Mouse (Mus musculus) limb, embryonic 10.5 days (tissue): Measurements from ENCODE around the gene Fscn3. TPM values are rescaled to one million over a fixed set of nuclear protein-coding genes. Genes with fewer than 3 reads are reported as not detected.

Experiments used
- DNase-seq: peaks from one replicate; pipeline ENCODE4 v3.0.0-alpha.2; 2017; ENCODE audit warnings: low spot score
- H3K27ac ChIP-seq: fragments of 300-500 bp; sonication (generic); 2 replicates; pipeline ENCODE4 v1.5.1; 2016; ENCODE audit warnings: mild to moderate bottlenecking
- H3K27me3 ChIP-seq: fragments of 300-500 bp; sonication (generic); 2 replicates; pipeline ENCODE4 v1.6.1; 2016; ENCODE audit warnings: low read depth, mild to moderate bottlenecking; ENCODE audit not compliant: poor library complexity, severe bottlenecking
- H3K36me3 ChIP-seq: fragments of 300-500 bp; sonication (generic); 2 replicates; pipeline ENCODE4 v1.6.1; 2016; ENCODE audit warnings: mild to moderate bottlenecking, moderate library complexity
- H3K4me1 ChIP-seq: fragments of 300-500 bp; sonication (generic); 2 replicates; pipeline ENCODE4 v1.6.1; 2016
- H3K4me3 ChIP-seq: fragments of 300-500 bp; sonication (generic); 2 replicates; pipeline ENCODE4 v1.5.1; 2016; ENCODE audit warnings: mild to moderate bottlenecking, moderate library complexity
- H3K9me3 ChIP-seq: fragments of 300-500 bp; sonication (generic); replicated peaks from 2 replicates; pipeline ENCODE4 v1.6.1; 2016; ENCODE audit warnings: mild to moderate bottlenecking
- WGBS: fragments of 180-500 bp; shearing (Covaris S2); methylation state at CpG from one replicate; pipeline ENCODE4 v1.1.7; 2016; 5-methylcytosine and 5-hydroxymethylcytosine counted together
- polyA plus RNA-seq: library from polyadenylated mRNA; unstranded; fragments of >200 nt; fragmentation: Nextera tagmentation; extraction: Ambion mirVana; gene quantifications from 2 replicates; pipeline ENCODE4 v1.2.1, GENCODE M21; 2016

Fscn3 gene
- polyA plus RNA-seq, 1 experiment from 2014 or later: not detected

DNA sequence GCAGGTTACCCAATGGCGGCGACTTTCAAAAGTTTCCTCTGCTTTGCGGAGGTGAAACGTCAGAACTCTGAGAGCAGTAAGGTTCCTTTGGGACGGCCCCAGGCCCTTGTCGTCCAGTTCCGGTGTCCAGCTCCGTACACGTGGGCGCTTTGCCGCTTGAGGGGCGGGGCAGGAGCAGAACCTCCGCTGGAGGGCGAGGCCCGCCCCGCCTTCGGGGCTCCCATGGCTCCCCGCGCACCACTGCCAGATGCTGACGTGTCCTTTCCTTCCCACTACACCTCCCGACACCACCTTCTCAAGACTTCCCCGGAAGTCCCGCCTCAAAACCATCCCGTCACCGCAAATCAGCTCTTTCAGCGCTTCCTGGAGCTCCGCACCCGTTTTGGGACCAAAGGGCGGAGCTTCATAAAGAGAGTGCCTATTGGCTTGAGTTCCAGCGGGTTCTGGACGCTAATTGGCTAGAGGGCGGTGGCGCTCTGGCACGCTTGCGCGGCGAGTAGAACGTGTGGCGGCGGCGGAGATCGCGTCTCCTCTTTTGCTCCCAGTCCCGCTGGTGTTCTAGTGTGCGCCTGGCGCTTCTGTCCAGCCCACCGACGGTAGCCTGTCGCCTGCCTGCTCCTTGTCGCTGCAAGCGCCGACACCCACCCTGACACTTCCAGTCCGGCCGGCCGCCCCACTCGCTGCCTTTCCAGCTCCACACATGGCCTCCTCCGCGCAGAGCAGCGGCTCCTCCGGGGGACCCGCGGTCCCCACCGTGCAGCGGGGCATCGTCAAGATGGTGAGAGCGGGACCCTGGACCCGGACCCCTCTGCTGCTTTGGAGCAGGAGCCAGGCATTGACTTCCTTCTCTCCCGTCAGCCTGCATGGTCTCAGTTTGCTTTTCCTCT is 52.5 kb downstream of the Fscn3 start:
- Histone ChIP-seq H3K9me3 (no peaks in the 10 kb centered on the region), H3K27ac (peak overlapping the region; percentile 87), H3K4me1 (peaks cover 32% of the 10 kb centered on the region), H3K4me3 (peak overlapping the region; percentile 93), H3K27me3 (no peaks in the 10 kb centered on the region), H3K36me3 (peaks cover 23% of the 10 kb centered on the region)
- DNase-seq: peak; percentile 97
- under 1% methylated on average over 68 of the region's 68 CpGs for WGBS

DNA sequence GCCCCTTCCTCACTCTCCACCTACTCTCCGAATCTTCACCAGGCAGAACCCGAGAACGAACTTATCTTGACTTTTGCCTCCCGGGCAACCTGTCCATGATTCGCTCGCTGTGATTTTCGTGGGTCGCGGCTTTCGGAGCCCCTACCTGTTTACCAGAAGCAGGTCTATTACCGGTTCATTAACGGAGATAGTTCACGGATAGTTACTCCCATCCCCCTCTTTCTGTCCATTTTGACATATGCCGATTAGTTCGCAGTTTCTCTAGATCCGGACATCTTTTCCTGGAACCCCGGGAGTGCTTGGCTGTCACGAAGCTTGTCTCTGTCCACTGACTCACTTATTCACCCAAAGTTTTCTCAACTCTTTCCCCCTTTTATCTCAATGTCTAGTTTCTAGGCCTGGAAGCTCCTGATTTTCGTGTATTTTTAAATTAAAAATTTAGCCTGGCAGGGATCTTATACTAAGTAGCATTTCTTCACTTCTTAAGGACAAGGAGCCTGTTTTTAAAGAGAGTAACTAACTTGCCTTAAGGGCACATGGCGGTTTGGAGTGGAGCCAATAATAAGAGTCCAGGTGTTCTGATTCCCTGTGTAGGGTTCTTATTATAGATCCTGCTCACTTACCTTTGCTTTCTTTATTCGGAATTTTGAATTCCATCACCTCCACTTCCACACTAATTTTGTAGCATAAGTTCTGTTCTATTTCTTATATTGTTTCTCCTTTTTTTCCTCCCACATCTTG is 53.3 kb downstream of the Fscn3 start:
- WGBS: 6% methylated on average over 21 of the region's 21 CpGs
- Histone ChIP-seq H3K4me1 (peaks cover 32% of the 10 kb centered on the region), H3K27ac (peak overlapping the region; percentile 87), H3K9me3 (no peaks in the 10 kb centered on the region), H3K36me3 (peaks cover 31% of the 10 kb centered on the region), H3K27me3 (no peaks in the 10 kb centered on the region), H3K4me3 (peak overlapping the region; percentile 93)
- no peak for DNase-seq

DNA sequence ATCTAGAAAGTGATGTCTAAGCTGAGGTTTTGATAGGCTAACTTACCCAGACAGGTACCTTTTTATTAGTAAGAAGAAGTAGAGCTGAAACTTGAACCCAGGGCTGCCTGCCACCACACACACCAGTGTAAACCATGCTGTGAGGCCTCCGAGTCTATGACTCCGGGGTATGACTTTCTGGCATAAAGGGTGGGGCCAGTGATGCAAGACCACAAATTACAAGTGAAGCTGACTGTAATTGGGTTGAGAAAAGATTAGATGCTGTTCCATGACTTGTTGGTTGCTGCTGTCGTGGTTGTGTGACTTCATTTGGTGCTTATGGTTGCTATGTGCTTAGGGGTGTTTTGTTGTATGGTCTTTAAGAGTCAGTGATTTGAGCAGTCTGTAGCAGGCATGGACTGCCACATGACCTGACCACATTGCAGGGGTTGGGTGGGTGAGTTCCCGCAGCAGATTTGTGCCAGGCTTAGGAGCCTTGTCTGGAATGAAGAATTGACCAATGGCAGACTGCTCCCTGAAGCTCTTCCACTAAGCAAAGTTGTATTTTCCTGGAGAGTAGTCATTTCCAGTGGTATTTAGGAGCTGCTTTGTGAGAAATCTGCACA is 55.2 kb downstream of the Fscn3 start:
- DNase-seq: no peak
- Histone ChIP-seq H3K9me3 (no peaks in the 10 kb centered on the region), H3K4me1 (peaks cover 32% of the 10 kb centered on the region), H3K36me3 (peaks cover 43% of the 10 kb centered on the region), H3K4me3 (no peak overlapping the region), H3K27ac (no peak overlapping the region), H3K27me3 (no peaks in the 10 kb centered on the region)
- 88% methylated on average over 4 of the region's 4 CpGs for WGBS

DNA sequence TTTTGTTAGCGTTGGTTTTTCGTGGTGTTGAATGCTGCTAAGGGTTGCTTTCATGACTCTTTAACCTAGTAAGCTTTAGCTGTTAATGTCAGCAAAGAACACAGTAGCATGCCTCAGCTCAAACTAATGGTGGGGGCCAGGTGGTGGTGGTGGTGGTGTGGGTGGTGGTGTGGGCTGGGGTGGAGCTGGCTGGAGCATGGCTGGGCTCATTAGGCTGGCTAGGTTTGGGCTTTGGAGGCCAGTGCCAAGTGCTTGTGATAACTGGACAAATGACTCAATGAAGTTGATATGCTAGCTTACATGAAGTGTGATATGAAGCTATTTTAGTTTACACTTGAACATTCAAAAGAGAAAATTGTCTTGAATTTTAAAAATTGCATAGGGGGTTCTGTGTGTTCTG is 58.4 kb downstream of the Fscn3 start:
- 96% methylated on average over 2 of the region's 2 CpGs for WGBS
- H3K27me3 ChIP-seq: no peaks in the 10 kb centered on the region

DNA sequence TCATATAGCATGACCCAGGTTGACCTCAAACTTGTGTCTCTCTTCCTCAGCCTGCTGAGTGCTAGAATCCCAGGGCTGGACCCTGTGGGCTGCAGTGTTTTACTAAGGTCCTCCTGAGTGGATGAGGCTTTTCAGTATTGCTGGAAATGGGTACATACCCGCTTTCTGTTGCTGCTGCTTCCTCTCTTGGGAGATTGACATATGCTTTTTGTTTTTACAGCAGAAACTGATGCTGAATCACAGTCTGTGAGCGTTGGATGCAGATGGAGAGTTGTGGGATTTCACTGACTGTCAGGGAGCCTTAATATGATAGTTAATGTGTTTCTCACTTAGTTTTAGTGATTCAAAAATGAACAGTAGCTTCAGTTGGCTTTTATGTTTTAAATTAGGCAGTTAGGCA is 58.9 kb downstream of the Fscn3 start:
- no peak for DNase-seq
- no peaks in the 10 kb centered on the region for H3K27me3 ChIP-seq
- peaks cover 19% of the 10 kb centered on the region for H3K4me1 ChIP-seq
- WGBS: 88% methylated on average over 2 of the region's 2 CpGs
- H3K4me3 ChIP-seq: no peak overlapping the region
- H3K36me3 ChIP-seq: peaks cover 73% of the 10 kb centered on the region
- H3K27ac ChIP-seq: no peak overlapping the region
- no peaks in the 10 kb centered on the region for H3K9me3 ChIP-seq

More for the DNA sequence above, 58.4 kb downstream of the Fscn3 start:
- H3K9me3 ChIP-seq: no peaks in the 10 kb centered on the region
- DNase-seq: no peak
- H3K27ac ChIP-seq: no peak overlapping the region
- peaks cover 69% of the 10 kb centered on the region for H3K36me3 ChIP-seq
- peaks cover 23% of the 10 kb centered on the region for H3K4me1 ChIP-seq
- no peak overlapping the region for H3K4me3 ChIP-seq

DNA sequence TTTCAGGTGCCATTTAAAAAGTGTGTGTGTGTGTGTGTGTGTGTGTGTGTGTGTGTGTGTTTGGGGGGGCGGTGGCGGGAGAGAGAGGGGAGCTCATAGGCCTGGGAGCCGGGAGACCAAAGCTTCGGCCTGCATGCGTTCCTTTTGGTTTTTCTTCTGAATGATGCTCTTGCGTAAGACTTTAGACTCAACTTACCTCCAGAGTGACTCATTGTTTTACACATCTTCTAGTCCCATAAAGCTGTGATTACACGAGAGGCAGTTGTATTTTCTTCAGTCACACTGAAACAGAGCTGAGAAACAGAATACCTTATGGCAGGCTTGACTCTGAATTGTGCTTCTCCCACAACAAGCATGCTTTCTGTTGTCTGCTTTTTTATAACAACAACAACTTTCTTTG is 59.3 kb downstream of the Fscn3 start:
- peaks cover 73% of the 10 kb centered on the region for H3K36me3 ChIP-seq
- no peaks in the 10 kb centered on the region for H3K9me3 ChIP-seq
- H3K4me1 ChIP-seq: peaks cover 15% of the 10 kb centered on the region
- H3K27ac ChIP-seq: no peak overlapping the region
- H3K4me3 ChIP-seq: no peak overlapping the region
- no peak for DNase-seq
- H3K27me3 ChIP-seq: no peaks in the 10 kb centered on the region
- WGBS: 89% methylated on average over 6 of the region's 7 CpGs

Other genes with a start within 250 kb of the Fscn3 start
- 10.5 and 12.2 TPM in 2 replicates for gene Zfp800, start 29.8 kb upstream of the Fscn3 start, polyA plus RNA-seq
- gene Arf5, start 4.2 kb upstream of the Fscn3 start, polyA plus RNA-seq: 251 and 298 TPM in 2 replicates
- 8.3 and 10.7 TPM in 2 replicates for gene Gcc1, start 601 bp downstream of the Fscn3 start, polyA plus RNA-seq
- gene Pax4, start 21.6 kb downstream of the Fscn3 start, polyA plus RNA-seq: not detected in 2 replicates
- gene Snd1, start 47.4 kb downstream of the Fscn3 start, polyA plus RNA-seq: 119 and 138 TPM in 2 replicates